Mouse (Mus musculus) ES-Bruce4 (cell line): ENCODE data around the gene Cgnl1.

Experiments
- CTCF ChIP-seq: IDR thresholded peaks from one replicate; pipeline ENCODE4 v1.8.1; 2011; ENCODE audit warnings: low read depth, low read length
- EP300 ChIP-seq: IDR thresholded peaks from 2 replicates; pipeline ENCODE4 v1.6.1; 2011; ENCODE audit warnings: low read depth, low read length; ENCODE audit not compliant: insufficient read depth
- POLR2A ChIP-seq: IDR thresholded peaks from one replicate; pipeline ENCODE4 v1.8.1; 2011; ENCODE audit warnings: low read length; ENCODE audit not compliant: insufficient read depth

GRCm38 (mm10) chr9:71808640-71809254 is 37.3 kb upstream of the Cgnl1 start:
- TF ChIP-seq CTCF (peak; percentile 8), POLR2A (no peak), EP300 (no peak)
